Mouse (Mus musculus) limb, embryonic 10.5 days (tissue): ENCODE results near the gene Negr1. TPM values are rescaled to one million over a fixed set of nuclear protein-coding genes. Genes with fewer than 3 reads are reported as not detected.

Experiments used
- DNase-seq: peaks from one replicate; pipeline ENCODE4 v3.0.0-alpha.2; 2017; ENCODE audit warnings: low spot score
- H3K27ac ChIP-seq: fragments of 300-500 bp; sonication (generic); 2 replicates; pipeline ENCODE4 v1.5.1; 2016; ENCODE audit warnings: mild to moderate bottlenecking
- H3K27me3 ChIP-seq: fragments of 300-500 bp; sonication (generic); 2 replicates; pipeline ENCODE4 v1.6.1; 2016; ENCODE audit warnings: low read depth, mild to moderate bottlenecking; ENCODE audit not compliant: poor library complexity, severe bottlenecking
- H3K36me3 ChIP-seq: fragments of 300-500 bp; sonication (generic); 2 replicates; pipeline ENCODE4 v1.6.1; 2016; ENCODE audit warnings: mild to moderate bottlenecking, moderate library complexity
- H3K4me1 ChIP-seq: fragments of 300-500 bp; sonication (generic); 2 replicates; pipeline ENCODE4 v1.6.1; 2016
- H3K4me3 ChIP-seq: fragments of 300-500 bp; sonication (generic); 2 replicates; pipeline ENCODE4 v1.5.1; 2016; ENCODE audit warnings: mild to moderate bottlenecking, moderate library complexity
- H3K9me3 ChIP-seq: fragments of 300-500 bp; sonication (generic); replicated peaks from 2 replicates; pipeline ENCODE4 v1.6.1; 2016; ENCODE audit warnings: mild to moderate bottlenecking
- WGBS: fragments of 180-500 bp; shearing (Covaris S2); methylation state at CpG from one replicate; pipeline ENCODE4 v1.1.7; 2016; 5-methylcytosine and 5-hydroxymethylcytosine counted together
- polyA plus RNA-seq: library from polyadenylated mRNA; unstranded; fragments of >200 nt; fragmentation: Nextera tagmentation; extraction: Ambion mirVana; gene quantifications from 2 replicates; pipeline ENCODE4 v1.2.1, GENCODE M21; 2016

Gene Negr1
- polyA plus RNA-seq, 1 experiment from 2014 or later, result 1.8 TPM

GRCm38 (mm10) chr3:156955094-156955493, 393.5 kb downstream of the Negr1 start:
- WGBS, result 85% methylated on average over 4 of the region's 4 CpGs
- Histone ChIP-seq H3K27me3 (no peaks in the 10 kb centered on the region), H3K4me1 (no peaks in the 10 kb centered on the region), H3K9me3 (no peaks in the 10 kb centered on the region), H3K36me3 (no peaks in the 10 kb centered on the region), H3K27ac (no peak overlapping the region), H3K4me3 (no peak overlapping the region)
- DNase-seq, result no peak

- no peak for DNase-seq
- Histone ChIP-seq H3K27me3 (no peaks in the 10 kb centered on the region), H3K27ac (no peak overlapping the region), H3K4me1 (no peaks in the 10 kb centered on the region), H3K36me3 (no peaks in the 10 kb centered on the region), H3K4me3 (no peak overlapping the region), H3K9me3 (no peaks in the 10 kb centered on the region)
- WGBS, result 96% methylated on average over 7 of the region's 7 CpGs
Measured at GRCm38 (mm10) chr3:156958640-156959039, 397.0 kb downstream of the Negr1 start.

- no peak overlapping the region for H3K27ac ChIP-seq
- H3K9me3 ChIP-seq, result no peaks in the 10 kb centered on the region
- WGBS, result 87% methylated on average over 2 of the region's 2 CpGs
- H3K4me1 ChIP-seq, result no peaks in the 10 kb centered on the region
- H3K27me3 ChIP-seq, result no peaks in the 10 kb centered on the region
- no peak overlapping the region for H3K4me3 ChIP-seq
- no peak for DNase-seq
- no peaks in the 10 kb centered on the region for H3K36me3 ChIP-seq
Measured at GRCm38 (mm10) chr3:156968764-156969163, 407.2 kb downstream of the Negr1 start.

- H3K27ac ChIP-seq, result no peak overlapping the region
- no peaks in the 10 kb centered on the region for H3K27me3 ChIP-seq
- H3K4me1 ChIP-seq, result no peaks in the 10 kb centered on the region
- H3K36me3 ChIP-seq, result no peaks in the 10 kb centered on the region
- H3K9me3 ChIP-seq, result no peaks in the 10 kb centered on the region
- no peak for DNase-seq
- H3K4me3 ChIP-seq, result no peak overlapping the region
- 65% methylated on average over 2 of the region's 2 CpGs for WGBS
Measured at GRCm38 (mm10) chr3:156971104-156971503, 409.5 kb downstream of the Negr1 start.

GRCm38 (mm10) chr3:156976816-156977215, 415.2 kb downstream of the Negr1 start:
- H3K9me3 ChIP-seq, result no peaks in the 10 kb centered on the region
- no peaks in the 10 kb centered on the region for H3K27me3 ChIP-seq
- no peaks in the 10 kb centered on the region for H3K36me3 ChIP-seq
- peaks cover 13% of the 10 kb centered on the region; the same call in 1 of the 2 replicates for H3K4me1 ChIP-seq
- no peak overlapping the region for H3K27ac ChIP-seq
- WGBS, result 57% methylated on average over 2 of the region's 2 CpGs
- DNase-seq, result no peak
- no peak overlapping the region for H3K4me3 ChIP-seq

GRCm38 (mm10) chr3:156980042-156980716, 418.6 kb downstream of the Negr1 start:
- no peaks in the 10 kb centered on the region for H3K27me3 ChIP-seq
- 60% methylated on average over 11 of the region's 11 CpGs for WGBS
- no peak overlapping the region for H3K27ac ChIP-seq
- H3K4me3 ChIP-seq, result no peak overlapping the region
- H3K4me1 ChIP-seq, result peaks cover 13% of the 10 kb centered on the region; the same call in 1 of the 2 replicates
- no peaks in the 10 kb centered on the region for H3K9me3 ChIP-seq
- no peaks in the 10 kb centered on the region for H3K36me3 ChIP-seq
- DNase-seq, result no peak

- Histone ChIP-seq H3K36me3 (no peaks in the 10 kb centered on the region), H3K4me1 (peaks cover 9% of the 10 kb centered on the region; the same call in 1 of the 2 replicates), H3K27ac (no peak overlapping the region), H3K4me3 (no peak overlapping the region), H3K9me3 (no peaks in the 10 kb centered on the region), H3K27me3 (no peaks in the 10 kb centered on the region)
- DNase-seq, result no peak
- 70% methylated on average over 4 of the region's 4 CpGs for WGBS
Measured at GRCm38 (mm10) chr3:156982102-156982501, 420.5 kb downstream of the Negr1 start.

GRCm38 (mm10) chr3:156987113-156987512, 425.5 kb downstream of the Negr1 start:
- no peaks in the 10 kb centered on the region for H3K36me3 ChIP-seq
- H3K27ac ChIP-seq, result no peak overlapping the region
- no peaks in the 10 kb centered on the region for H3K4me1 ChIP-seq
- no peaks in the 10 kb centered on the region for H3K9me3 ChIP-seq
- H3K4me3 ChIP-seq, result no peak overlapping the region
- DNase-seq, result no peak
- 91% methylated on average over 3 of the region's 3 CpGs for WGBS
- H3K27me3 ChIP-seq, result no peaks in the 10 kb centered on the region

- H3K4me3 ChIP-seq, result no peak overlapping the region
- no peak overlapping the region for H3K27ac ChIP-seq
- no peak for DNase-seq
- H3K9me3 ChIP-seq, result no peaks in the 10 kb centered on the region
- 63% methylated on average over 2 of the region's 2 CpGs for WGBS
- H3K4me1 ChIP-seq, result no peaks in the 10 kb centered on the region
- H3K36me3 ChIP-seq, result no peaks in the 10 kb centered on the region
- no peaks in the 10 kb centered on the region for H3K27me3 ChIP-seq
Measured at GRCm38 (mm10) chr3:156992171-156992570, 430.6 kb downstream of the Negr1 start.

GRCm38 (mm10) chr3:156992811-156993210, 431.2 kb downstream of the Negr1 start:
- Histone ChIP-seq H3K36me3 (no peaks in the 10 kb centered on the region), H3K4me3 (no peak overlapping the region), H3K27ac (no peak overlapping the region), H3K9me3 (no peaks in the 10 kb centered on the region), H3K27me3 (no peaks in the 10 kb centered on the region), H3K4me1 (no peaks in the 10 kb centered on the region)
- WGBS, result 67% methylated on average over 1 of the region's 1 CpGs
- DNase-seq, result no peak

- Histone ChIP-seq H3K36me3 (no peaks in the 10 kb centered on the region), H3K4me1 (no peaks in the 10 kb centered on the region), H3K27ac (no peak overlapping the region), H3K4me3 (no peak overlapping the region), H3K27me3 (no peaks in the 10 kb centered on the region), H3K9me3 (no peaks in the 10 kb centered on the region)
- 92% methylated on average over 5 of the region's 5 CpGs for WGBS
- no peak for DNase-seq
Measured at GRCm38 (mm10) chr3:156999177-156999808, 437.7 kb downstream of the Negr1 start.

GRCm38 (mm10) chr3:157021632-157022031, 460.0 kb downstream of the Negr1 start:
- 62% methylated on average over 2 of the region's 2 CpGs for WGBS
- Histone ChIP-seq H3K9me3 (no peaks in the 10 kb centered on the region), H3K4me1 (no peaks in the 10 kb centered on the region), H3K4me3 (no peak overlapping the region), H3K27me3 (no peaks in the 10 kb centered on the region), H3K27ac (no peak overlapping the region), H3K36me3 (no peaks in the 10 kb centered on the region)
- no peak for DNase-seq

- Histone ChIP-seq H3K27ac (no peak overlapping the region), H3K9me3 (no peaks in the 10 kb centered on the region), H3K4me1 (no peaks in the 10 kb centered on the region), H3K36me3 (no peaks in the 10 kb centered on the region), H3K4me3 (no peak overlapping the region), H3K27me3 (no peaks in the 10 kb centered on the region)
- WGBS, result 73% methylated on average over 6 of the region's 6 CpGs
- no peak for DNase-seq
Measured at GRCm38 (mm10) chr3:157024580-157024979, 463.0 kb downstream of the Negr1 start.
